Mouse (Mus musculus) intestine, embryonic 15.5 days (tissue): ENCODE results near the gene C530025M09Rik. TPM values are rescaled to one million over a fixed set of nuclear protein-coding genes. Genes with fewer than 3 reads are reported as not detected.
A peak's percentile ranks its signal among the peaks of the same experiment; 100 is the strongest.

Source experiments
- ATAC-seq: fragments of 200-750 bp; cut with Nextera tagmentation; 2 replicates; pipeline ENCODE4 v1.8.0; 2017; ENCODE audit warnings: moderate TSS enrichment, moderate library complexity
- H3K27ac ChIP-seq: fragments of 300-500 bp; sonication (generic); 2 replicates; pipeline ENCODE4 v1.5.1; 2015; ENCODE audit warnings: mild to moderate bottlenecking, inconsistent platforms
- H3K27me3 ChIP-seq: fragments of 300-500 bp; sonication (generic); replicated peaks from 2 replicates; pipeline ENCODE4 v1.6.1; 2015; ENCODE audit warnings: inconsistent platforms
- H3K36me3 ChIP-seq: fragments of 300-500 bp; sonication (generic); 2 replicates; pipeline ENCODE4 v1.6.1; 2015; ENCODE audit warnings: inconsistent platforms
- H3K4me1 ChIP-seq: fragments of 300-500 bp; sonication (generic); replicated peaks from 2 replicates; pipeline ENCODE4 v1.6.1; 2015; ENCODE audit warnings: inconsistent platforms
- H3K4me2 ChIP-seq: fragments of 300-500 bp; sonication (generic); replicated peaks from 2 replicates; pipeline ENCODE4 v1.6.1; 2015; ENCODE audit warnings: mild to moderate bottlenecking, inconsistent platforms
- H3K4me3 ChIP-seq: fragments of 300-500 bp; sonication (generic); replicated peaks from 2 replicates; pipeline ENCODE4 v1.5.1; 2015; ENCODE audit warnings: inconsistent platforms
- H3K9ac ChIP-seq: fragments of 300-500 bp; sonication (generic); 2 replicates; pipeline ENCODE4 v1.6.1; 2015; ENCODE audit warnings: inconsistent platforms
- H3K9me3 ChIP-seq: fragments of 300-500 bp; sonication (generic); 2 replicates; pipeline ENCODE4 v1.6.1; 2016; ENCODE audit warnings: inconsistent platforms
- WGBS: fragments of 180-500 bp; shearing (Covaris S2); methylation state at CpG from one replicate; pipeline ENCODE4 v1.1.7; 2015; 5-methylcytosine and 5-hydroxymethylcytosine counted together
- polyA plus RNA-seq: library from polyadenylated mRNA; unstranded; fragments of >200 nt; fragmentation: Nextera tagmentation; extraction: Ambion mirVana; gene quantifications from 2 replicates; pipeline ENCODE4 v1.2.1, GENCODE M21; 2015

Gene C530025M09Rik
- polyA plus RNA-seq, 1 experiment from 2014 or later, result not detected

DNA sequence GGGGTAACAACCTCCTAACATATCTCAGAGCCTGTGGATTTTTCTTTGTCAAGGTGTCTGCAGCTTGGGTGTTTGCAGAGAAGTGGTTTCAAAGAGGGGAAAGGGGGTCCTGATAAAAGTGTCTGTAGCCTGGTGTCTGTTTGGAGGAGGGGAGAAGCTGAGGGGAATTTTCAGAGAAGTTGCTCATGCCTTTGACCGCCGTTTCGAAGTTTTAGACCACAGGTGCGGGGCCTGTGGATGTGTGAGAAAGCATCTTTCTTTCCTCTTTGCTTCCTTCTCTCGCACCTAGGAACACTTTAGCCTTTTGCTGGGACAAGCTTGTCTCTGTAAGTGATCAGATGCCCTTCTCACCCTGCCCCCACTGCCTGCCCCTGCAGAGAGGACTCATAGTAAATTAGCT, 1.3 kb upstream of the C530025M09Rik start:
- Histone ChIP-seq H3K27ac (no peak overlapping the region), H3K4me2 (peak overlapping the region; percentile 91), H3K4me3 (peak overlapping the region; percentile 48), H3K36me3 (no peaks in the 10 kb centered on the region), H3K9me3 (no peaks in the 10 kb centered on the region), H3K27me3 (peaks cover 39% of the 10 kb centered on the region), H3K9ac (no peak overlapping the region), H3K4me1 (peaks cover 17% of the 10 kb centered on the region; the same call in 1 of the 2 replicates)
- ATAC-seq, result no peak
- 16% methylated on average over 5 of the region's 5 CpGs for WGBS

DNA sequence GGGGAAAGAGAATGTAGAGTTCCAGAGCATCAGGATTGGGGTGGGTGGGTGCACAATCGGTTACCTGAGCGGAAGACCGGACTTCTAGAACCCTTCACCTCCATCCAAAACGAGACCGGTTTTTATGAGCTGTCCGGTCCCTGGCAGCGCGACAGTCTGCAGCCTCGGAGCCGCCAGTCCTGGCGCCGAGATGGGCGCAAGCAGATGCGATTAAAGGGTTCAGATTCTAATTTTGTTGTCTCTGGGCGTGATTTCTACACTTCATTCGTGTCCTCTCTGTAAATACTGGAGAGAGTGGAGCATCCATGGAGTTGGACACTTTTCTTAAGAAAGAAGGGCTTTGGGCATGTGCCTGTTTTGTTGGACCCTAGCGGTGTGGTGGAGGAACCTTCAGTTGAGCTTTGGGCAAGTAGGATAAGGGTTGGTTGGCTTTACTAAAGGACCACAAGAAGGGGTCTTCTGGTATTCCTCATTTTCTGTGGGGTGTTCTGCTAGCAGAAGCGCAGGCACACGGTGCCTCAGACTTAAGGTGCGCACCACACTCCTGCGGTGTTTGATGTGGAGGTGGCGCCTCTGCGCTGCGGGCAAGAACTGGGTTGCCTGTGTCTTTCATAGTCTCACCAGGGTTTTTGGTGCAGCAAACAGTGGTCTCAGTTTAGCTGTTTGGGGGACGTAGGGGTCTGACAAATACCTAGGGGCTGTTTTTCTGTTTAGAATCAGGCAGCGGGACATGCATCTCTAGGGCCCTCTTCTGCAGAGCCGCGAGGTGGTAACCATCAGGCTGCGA, 639 bp upstream of the C530025M09Rik start:
- no peak overlapping the region; the same call in 1 of the 2 replicates for H3K9ac ChIP-seq

DNA sequence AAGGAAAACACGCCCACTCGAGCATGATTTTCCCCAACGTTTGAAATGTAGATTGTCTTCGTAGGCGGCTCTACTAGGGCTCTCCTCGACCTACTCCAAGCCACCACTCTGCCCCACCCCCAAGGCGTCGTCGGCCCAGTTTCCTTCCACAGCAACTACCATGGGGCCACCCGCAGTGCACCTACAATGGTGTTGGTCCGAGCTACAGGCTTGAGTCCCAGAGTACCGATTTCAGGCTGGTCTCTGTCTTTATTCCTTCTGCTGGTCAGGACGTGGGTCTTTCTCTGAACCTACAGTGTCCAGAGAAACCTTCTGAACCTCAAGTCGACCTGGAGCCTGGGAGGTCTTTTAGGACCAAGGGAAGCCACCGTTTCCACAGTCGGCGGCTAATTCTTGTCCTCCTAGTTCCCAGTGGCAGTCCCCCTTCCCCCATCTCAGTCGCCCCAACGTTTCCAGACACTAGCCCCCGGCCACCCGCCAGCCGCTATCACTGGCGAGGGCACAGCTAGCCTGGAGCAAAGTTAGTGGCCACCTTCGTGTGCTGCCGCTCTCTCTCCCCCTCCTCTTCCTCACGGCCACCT, 968 bp downstream of the C530025M09Rik start:
- 0 out of 2 replicates have a peak, but pooled peaks have one; percentile 25 for ATAC-seq

More for the DNA sequence above, 639 bp upstream of the C530025M09Rik start:
- Histone ChIP-seq H3K4me1 (peaks cover 17% of the 10 kb centered on the region; the same call in 1 of the 2 replicates), H3K36me3 (no peaks in the 10 kb centered on the region), H3K4me2 (peak overlapping the region; percentile 91), H3K27ac (no peak overlapping the region), H3K9me3 (no peaks in the 10 kb centered on the region), H3K27me3 (peaks cover 39% of the 10 kb centered on the region), H3K4me3 (peak overlapping the region; percentile 48)
- no peak for ATAC-seq
- WGBS, result 1% methylated on average over 29 of the region's 29 CpGs

DNA sequence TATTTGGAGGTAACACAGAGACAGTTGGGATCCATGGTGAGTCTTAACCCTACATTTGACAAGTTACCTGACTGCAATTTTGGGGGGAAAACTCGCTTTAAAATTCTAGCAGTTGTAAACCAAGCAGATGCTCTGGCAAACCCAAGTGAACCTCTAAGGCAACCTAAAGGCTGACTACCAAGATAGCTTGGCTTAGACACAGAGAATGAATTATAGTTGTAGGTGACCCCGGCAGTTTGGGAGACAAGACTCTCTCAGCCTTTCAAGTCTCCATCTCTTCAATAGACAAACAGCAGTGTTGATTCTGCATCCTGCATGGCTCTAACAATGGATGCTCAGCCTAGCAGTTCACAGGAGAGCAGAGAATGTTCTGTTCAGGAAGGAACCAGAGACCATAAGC, 2.1 kb downstream of the C530025M09Rik start, which contains the start of gene Syndig1:
Gene Syndig1 (plus strand): TSS at position 301 of the 400 bp plus-strand sequence.
- Histone ChIP-seq H3K4me1 (peaks cover 17% of the 10 kb centered on the region; the same call in 1 of the 2 replicates), H3K36me3 (no peaks in the 10 kb centered on the region), H3K27ac (no peak within 1 kb of the TSS), H3K9me3 (no peaks in the 10 kb centered on the region), H3K4me2 (peak within 1 kb of the TSS; percentile 91), H3K27me3 (peaks cover 39% of the 10 kb centered on the region), H3K9ac (no peak within 1 kb of the TSS), H3K4me3 (peak within 1 kb of the TSS; percentile 48)
- 67% methylated on average over 2 of the region's 2 CpGs for WGBS
- ATAC-seq, result no peak

More for the DNA sequence above, 968 bp downstream of the C530025M09Rik start:
- 5% methylated on average over 26 of the region's 26 CpGs for WGBS
- Histone ChIP-seq H3K9ac (peak overlapping the region; percentile 30; the same call in 1 of the 2 replicates), H3K4me2 (peak overlapping the region; percentile 91), H3K36me3 (no peaks in the 10 kb centered on the region), H3K4me3 (peak overlapping the region; percentile 48), H3K4me1 (peaks cover 17% of the 10 kb centered on the region; the same call in 1 of the 2 replicates), H3K27me3 (peaks cover 39% of the 10 kb centered on the region), H3K9me3 (no peaks in the 10 kb centered on the region), H3K27ac (no peak overlapping the region)

DNA sequence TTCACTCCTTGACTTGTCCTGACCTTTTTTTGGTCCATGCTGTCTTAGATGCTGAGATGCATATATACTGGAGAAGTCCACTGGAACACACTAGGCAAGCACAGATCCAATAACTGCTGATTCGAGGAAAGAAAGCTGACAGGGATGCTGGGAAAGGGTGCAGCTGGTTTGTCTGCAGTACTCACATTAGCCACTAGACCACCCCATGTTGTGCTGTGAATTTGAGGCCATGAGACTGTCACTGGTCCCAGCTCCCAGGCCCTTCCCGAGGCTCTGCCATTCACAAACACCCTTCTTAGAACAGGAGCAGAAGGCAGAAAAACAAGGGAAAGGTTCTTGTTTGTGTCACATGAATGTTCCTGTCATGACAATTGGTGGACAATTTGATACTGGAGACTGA, 10.8 kb downstream of the C530025M09Rik start:
- no peak overlapping the region for H3K4me3 ChIP-seq
- no peak overlapping the region for H3K27ac ChIP-seq
- no peak overlapping the region for H3K9ac ChIP-seq
- no peak overlapping the region for H3K4me2 ChIP-seq
- no peaks in the 10 kb centered on the region for H3K9me3 ChIP-seq
- ATAC-seq, result no peak
- H3K4me1 ChIP-seq, result no peaks in the 10 kb centered on the region
- no peaks in the 10 kb centered on the region for H3K27me3 ChIP-seq
- 31% methylated on average over 2 of the region's 2 CpGs for WGBS
- no peaks in the 10 kb centered on the region for H3K36me3 ChIP-seq

DNA sequence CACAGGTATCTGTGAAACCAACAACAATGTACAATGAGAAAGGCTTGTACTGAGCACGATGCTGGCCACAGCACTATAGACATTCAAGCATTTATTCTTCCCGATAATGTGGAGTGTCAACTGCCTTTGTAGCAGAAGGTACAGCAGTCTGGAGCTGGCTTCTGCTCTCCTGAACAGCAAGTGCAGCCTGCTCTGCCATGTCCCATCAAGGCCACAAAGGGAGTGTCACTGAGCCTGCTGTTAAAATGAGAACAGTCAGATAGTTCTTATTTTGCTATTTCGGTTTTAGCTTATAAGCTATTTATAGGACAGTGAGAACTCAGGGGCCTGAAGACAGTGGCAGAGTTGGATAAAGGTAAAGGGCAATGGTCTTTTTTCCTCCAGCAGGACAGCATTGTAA, 11.3 kb downstream of the C530025M09Rik start:
- Histone ChIP-seq H3K4me3 (no peak overlapping the region), H3K9ac (no peak overlapping the region), H3K9me3 (no peaks in the 10 kb centered on the region), H3K4me2 (no peak overlapping the region), H3K27me3 (no peaks in the 10 kb centered on the region), H3K36me3 (no peaks in the 10 kb centered on the region), H3K4me1 (no peaks in the 10 kb centered on the region), H3K27ac (no peak overlapping the region)
- WGBS, result 90% methylated on average over 3 of the region's 3 CpGs
- ATAC-seq, result no peak

DNA sequence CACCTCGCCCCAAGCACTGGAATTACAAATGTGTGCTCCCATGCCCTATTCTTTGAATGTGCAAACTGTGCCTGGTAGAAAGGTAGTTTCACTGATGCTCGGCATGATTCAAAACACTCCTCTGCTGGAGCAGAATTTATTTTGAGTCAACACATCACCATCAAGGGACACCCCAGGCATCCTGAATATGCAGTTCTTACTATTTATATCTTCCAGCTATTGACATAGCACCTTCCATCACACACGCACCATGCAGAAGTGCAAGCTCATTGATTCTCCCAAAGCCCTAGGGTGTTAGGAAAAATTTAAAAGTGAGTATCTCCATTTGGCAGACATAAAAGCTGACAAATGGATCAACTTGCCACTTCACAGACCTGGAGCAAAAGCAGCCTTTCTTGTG, 12.6 kb downstream of the C530025M09Rik start:
- Histone ChIP-seq H3K27me3 (no peaks in the 10 kb centered on the region), H3K4me3 (no peak overlapping the region)
- WGBS, result 53% methylated on average over 3 of the region's 3 CpGs

DNA sequence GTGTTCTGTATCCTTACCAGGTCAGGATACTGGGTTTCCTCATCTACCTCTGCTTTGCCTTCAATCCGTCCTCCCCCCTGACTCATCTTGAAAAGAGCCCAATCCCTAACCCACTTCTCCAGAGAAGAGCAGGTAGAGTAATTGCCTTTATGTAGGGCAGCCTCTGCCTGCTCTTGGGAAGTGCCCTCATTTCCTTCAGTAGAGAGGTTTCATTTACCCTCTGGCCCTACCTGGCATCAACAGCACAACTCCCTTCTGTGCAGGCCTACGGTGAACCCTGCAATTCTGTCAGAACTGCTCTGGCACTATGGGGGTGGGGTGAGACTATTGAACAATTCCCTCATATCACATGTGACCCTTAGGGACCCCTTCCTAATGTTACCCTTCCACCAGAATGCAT, 18.1 kb downstream of the C530025M09Rik start:
- Histone ChIP-seq H3K27me3 (no peaks in the 10 kb centered on the region), H3K4me2 (no peak overlapping the region), H3K9me3 (no peaks in the 10 kb centered on the region), H3K27ac (no peak overlapping the region), H3K36me3 (no peaks in the 10 kb centered on the region), H3K4me3 (no peak overlapping the region), H3K9ac (no peak overlapping the region), H3K4me1 (no peaks in the 10 kb centered on the region)
- no peak for ATAC-seq
- WGBS, result 66% methylated on average over 2 of the region's 2 CpGs

More for the DNA sequence above, 12.6 kb downstream of the C530025M09Rik start:
- no peak for ATAC-seq
- H3K4me1 ChIP-seq, result no peaks in the 10 kb centered on the region
- no peak overlapping the region for H3K4me2 ChIP-seq
- H3K27ac ChIP-seq, result no peak overlapping the region
- H3K9ac ChIP-seq, result no peak overlapping the region
- H3K36me3 ChIP-seq, result no peaks in the 10 kb centered on the region
- no peaks in the 10 kb centered on the region for H3K9me3 ChIP-seq

DNA sequence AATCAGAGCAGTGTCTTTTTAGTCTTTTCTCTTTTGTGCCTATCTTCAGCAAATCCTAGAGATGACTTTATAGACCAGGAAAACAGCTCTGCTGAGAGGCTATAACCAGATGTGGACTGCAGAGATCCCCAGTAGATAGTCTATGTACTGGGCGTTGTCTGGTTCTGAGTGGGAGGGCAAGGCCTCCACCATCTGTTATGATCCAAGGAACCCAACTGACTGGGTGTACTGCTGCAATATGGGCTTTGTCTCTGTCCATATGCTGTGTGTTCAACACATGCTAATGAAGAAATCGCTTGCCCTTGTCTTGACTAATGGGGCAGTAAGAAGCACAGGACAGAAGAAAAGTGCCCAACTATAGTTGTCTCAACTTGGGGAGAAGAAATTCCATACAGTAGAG, 25.8 kb downstream of the C530025M09Rik start:
- ATAC-seq, result no peak
- H3K4me3 ChIP-seq, result no peak overlapping the region
- H3K9ac ChIP-seq, result no peak overlapping the region
- no peak overlapping the region for H3K27ac ChIP-seq
- H3K36me3 ChIP-seq, result no peaks in the 10 kb centered on the region
- no peaks in the 10 kb centered on the region for H3K4me1 ChIP-seq
- WGBS, result 88% methylated on average over 2 of the region's 2 CpGs
- no peaks in the 10 kb centered on the region for H3K27me3 ChIP-seq
- H3K4me2 ChIP-seq, result no peak overlapping the region
- H3K9me3 ChIP-seq, result no peaks in the 10 kb centered on the region

DNA sequence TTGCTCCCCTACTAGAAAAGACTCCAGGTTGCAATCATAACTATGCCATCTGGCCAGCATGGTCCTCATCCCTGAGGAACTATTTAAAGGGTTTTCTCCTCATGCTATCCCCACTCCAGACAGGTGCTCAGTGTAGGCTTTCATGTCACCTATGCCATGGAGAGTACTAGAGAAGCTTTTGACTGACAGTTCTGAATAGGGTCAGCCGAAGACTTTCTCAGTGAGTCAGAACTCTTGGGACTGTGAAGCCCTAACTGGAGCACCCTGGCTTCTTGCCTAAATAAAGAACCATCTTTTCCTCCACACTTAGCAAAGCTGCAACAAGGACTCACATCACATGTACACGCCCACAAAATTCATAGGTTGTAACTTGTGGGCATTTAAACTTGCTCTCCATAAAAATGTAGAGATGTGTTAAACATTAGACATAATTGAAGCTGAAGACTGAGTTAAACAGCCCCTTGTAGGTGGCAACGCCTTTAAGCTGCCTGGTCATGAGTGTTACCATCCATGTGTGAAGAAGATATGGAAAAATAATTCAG, 26.3 kb downstream of the C530025M09Rik start:
- WGBS, result 77% methylated on average over 3 of the region's 3 CpGs
- H3K4me2 ChIP-seq, result no peak overlapping the region
- no peak overlapping the region for H3K9ac ChIP-seq
- H3K27ac ChIP-seq, result no peak overlapping the region
- no peak overlapping the region for H3K4me3 ChIP-seq
- H3K4me1 ChIP-seq, result no peaks in the 10 kb centered on the region
- ATAC-seq, result peak; percentile 28; the same call in 1 of the 2 replicates
- H3K36me3 ChIP-seq, result no peaks in the 10 kb centered on the region
- H3K9me3 ChIP-seq, result no peaks in the 10 kb centered on the region
- H3K27me3 ChIP-seq, result no peaks in the 10 kb centered on the region

DNA sequence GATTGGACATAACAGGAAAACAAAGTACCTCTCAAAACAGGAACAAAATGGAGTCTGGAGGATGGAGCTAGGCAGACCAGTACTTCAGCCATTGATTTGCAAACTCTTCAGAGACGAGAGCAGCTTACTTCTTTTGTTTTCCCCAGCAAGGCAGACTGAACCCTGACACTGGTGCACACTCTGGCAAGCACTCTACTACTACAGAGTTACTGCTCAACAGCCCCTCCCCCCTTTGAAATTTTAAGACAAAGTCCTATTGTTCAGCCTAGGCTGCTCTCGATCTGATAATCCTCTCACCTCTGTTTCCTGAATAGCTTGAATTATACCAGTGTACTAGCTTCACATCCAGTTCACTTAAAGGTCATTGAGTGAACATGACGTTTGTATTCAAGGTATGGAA, 32.4 kb downstream of the C530025M09Rik start:
- no peak overlapping the region for H3K27ac ChIP-seq
- 22% methylated on average over 3 of the region's 3 CpGs for WGBS

More for the DNA sequence above, 32.4 kb downstream of the C530025M09Rik start:
- no peak overlapping the region for H3K9ac ChIP-seq
- no peaks in the 10 kb centered on the region for H3K4me1 ChIP-seq
- no peaks in the 10 kb centered on the region for H3K36me3 ChIP-seq
- ATAC-seq, result peak; percentile 41; the same call in 1 of the 2 replicates
- H3K9me3 ChIP-seq, result no peaks in the 10 kb centered on the region
- no peak overlapping the region for H3K4me3 ChIP-seq
- H3K27me3 ChIP-seq, result no peaks in the 10 kb centered on the region
- H3K4me2 ChIP-seq, result no peak overlapping the region
